Mouse (Mus musculus): ENCODE data around the gene Ncs1. TPM values are rescaled to one million over a fixed set of nuclear protein-coding genes. Genes with fewer than 3 reads are reported as not detected.

The Ncs1 gene
- total and polyA plus RNA-seq, 3 experiments, result 5.9 to 14.1 (median 11.8) TPM

DNA sequence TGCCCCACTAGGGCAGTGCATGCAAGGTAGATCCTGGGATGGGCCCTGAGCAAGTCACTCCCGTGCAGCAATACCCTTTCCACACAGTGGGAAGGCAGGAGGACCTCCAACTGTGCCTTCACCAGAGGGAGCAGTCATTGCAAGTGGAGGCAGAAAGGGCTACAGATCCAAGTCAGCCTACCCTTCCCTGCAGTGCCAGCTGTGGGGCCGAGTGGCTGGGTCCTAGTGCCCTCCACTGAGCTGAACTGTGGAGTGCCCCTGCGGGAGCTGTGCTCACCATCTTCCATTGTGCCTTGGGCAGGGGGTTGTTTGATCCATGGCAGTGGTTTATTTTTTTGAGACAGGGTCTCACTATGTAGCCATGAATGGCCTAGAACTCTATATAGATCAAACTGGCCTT lies 34.4 kb upstream of the Ncs1 start:
- no peak overlapping the region for H3K27ac ChIP-seq
- intact Hi-C loops (cut with DNase I), result no loop called here
- H3K9ac ChIP-seq (ENCODE audit: low read depth, low read length), result no peak overlapping the region
- no peak overlapping the region for H3K4me3 ChIP-seq
- no peak for DNase-seq
- H3K79me2 ChIP-seq (replicated peaks; ENCODE audit: control insufficient read depth, insufficient read depth, low read length), result no peaks in the 10 kb centered on the region
- H3K4me1 ChIP-seq (ENCODE audit: control insufficient read depth, insufficient read depth, low read length), result no peaks in the 10 kb centered on the region
- no peaks in the 10 kb centered on the region for H3K36me3 ChIP-seq (ENCODE audit: control insufficient read depth, insufficient read depth, low read length)
- H3K27me3 ChIP-seq (ENCODE audit: control insufficient read depth, insufficient read depth, low read length), result no peaks in the 10 kb centered on the region
- 65% methylated on average over 3 of the region's 3 CpGs for WGBS
- no peak for TF ChIP-seq CTCF (IDR thresholded peaks at IDR 0.05)
- TF ChIP-seq POLR2A (IDR thresholded peaks at IDR 0.05; ENCODE audit: insufficient read depth, low read depth, low read length), result no peak
- TF ChIP-seq EP300 (IDR thresholded peaks at IDR 0.05; ENCODE audit: insufficient read depth, low read depth, low read length), result no peak

DNA sequence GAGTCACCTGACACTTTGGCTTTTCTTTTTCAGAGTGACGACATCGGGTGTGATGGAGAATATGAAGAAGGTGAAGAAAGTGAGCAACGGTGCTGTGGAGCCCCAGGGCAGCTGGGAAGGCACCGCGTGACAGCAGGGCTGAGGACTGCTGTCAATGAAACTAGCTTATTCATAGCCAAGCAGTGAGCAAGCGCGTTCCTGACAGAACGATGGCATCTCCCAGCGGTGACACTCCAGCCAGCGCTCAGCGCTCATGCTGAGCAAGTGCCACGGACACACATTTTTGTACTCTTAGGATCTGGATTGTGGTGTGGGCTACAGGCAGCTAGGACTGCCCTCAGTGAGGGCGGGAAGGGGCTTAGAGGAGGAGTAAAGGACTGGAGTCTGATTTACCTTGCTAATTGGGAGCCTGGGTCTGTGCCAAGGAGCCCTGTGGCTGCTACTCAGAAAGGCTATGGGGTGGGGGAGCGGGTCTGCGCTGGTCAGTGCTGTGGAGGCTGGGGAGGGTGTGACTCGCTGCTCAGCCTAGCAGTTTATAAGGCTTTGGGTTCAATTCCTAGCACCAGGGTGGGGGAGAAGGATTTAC lies 31.3 kb upstream of the Ncs1 start:
- H3K4me3 ChIP-seq, result no peak overlapping the region
- no peak overlapping the region for H3K27ac ChIP-seq
- TF ChIP-seq EP300 (IDR thresholded peaks at IDR 0.05; ENCODE audit: insufficient read depth, low read depth, low read length), result no peak
- 0 out of 2 replicates have a peak, but pooled peaks have one; percentile 11 for TF ChIP-seq CTCF (IDR thresholded peaks at IDR 0.05)
- TF ChIP-seq POLR2A (IDR thresholded peaks at IDR 0.05; ENCODE audit: insufficient read depth, low read depth, low read length), result no peak
- no peak for DNase-seq
- H3K36me3 ChIP-seq (ENCODE audit: control insufficient read depth, insufficient read depth, low read length), result no peaks in the 10 kb centered on the region
- WGBS, result 71% methylated on average over 16 of the region's 16 CpGs
- H3K9ac ChIP-seq (ENCODE audit: low read depth, low read length), result no peak overlapping the region
- H3K27me3 ChIP-seq (ENCODE audit: control insufficient read depth, insufficient read depth, low read length), result no peaks in the 10 kb centered on the region
- no peaks in the 10 kb centered on the region for H3K79me2 ChIP-seq (replicated peaks; ENCODE audit: control insufficient read depth, insufficient read depth, low read length)
- H3K4me1 ChIP-seq (ENCODE audit: control insufficient read depth, insufficient read depth, low read length), result no peaks in the 10 kb centered on the region
- intact Hi-C loops (cut with DNase I), result no loop called here

- H3K4me3 ChIP-seq, result no peak overlapping the region
- 82% methylated on average over 3 of the region's 3 CpGs for WGBS
- no peak for DNase-seq
- H3K36me3 ChIP-seq (ENCODE audit: control insufficient read depth, insufficient read depth, low read length), result no peaks in the 10 kb centered on the region
- H3K9ac ChIP-seq (ENCODE audit: low read depth, low read length), result no peak overlapping the region
- TF ChIP-seq CTCF (IDR thresholded peaks at IDR 0.05), result no peak
- no peak for TF ChIP-seq POLR2A (IDR thresholded peaks at IDR 0.05; ENCODE audit: insufficient read depth, low read depth, low read length)
- no peak for TF ChIP-seq EP300 (IDR thresholded peaks at IDR 0.05; ENCODE audit: insufficient read depth, low read depth, low read length)
- no peaks in the 10 kb centered on the region for H3K27me3 ChIP-seq (ENCODE audit: control insufficient read depth, insufficient read depth, low read length)
- H3K27ac ChIP-seq, result no peak overlapping the region
- intact Hi-C loops (cut with DNase I), result no loop called here
- H3K79me2 ChIP-seq (replicated peaks; ENCODE audit: control insufficient read depth, insufficient read depth, low read length), result no peaks in the 10 kb centered on the region
- H3K4me1 ChIP-seq (ENCODE audit: control insufficient read depth, insufficient read depth, low read length), result no peaks in the 10 kb centered on the region
Observed at GRCm38 (mm10) chr2:31218611-31219010, 27.0 kb upstream of the Ncs1 start.

DNA sequence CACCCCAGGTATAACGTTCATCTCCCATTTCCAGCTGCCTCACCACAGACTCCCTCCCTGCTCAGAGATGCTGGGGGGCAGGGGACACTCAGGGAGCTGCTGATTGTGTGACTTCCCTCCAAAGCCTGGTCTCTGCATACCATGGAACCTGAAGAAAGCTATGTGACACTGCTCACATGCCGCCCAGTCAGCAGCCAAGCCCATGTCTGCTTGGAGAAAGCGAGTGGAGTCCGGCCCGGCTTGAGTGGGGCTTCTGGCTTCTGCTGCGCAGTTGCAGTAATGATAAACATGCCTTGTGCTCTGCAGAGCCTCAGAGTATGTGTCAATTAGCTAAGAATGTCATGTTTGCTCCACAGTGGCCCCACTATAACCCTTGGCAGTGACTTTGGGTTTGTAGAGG lies 26.2 kb upstream of the Ncs1 start:
- TF ChIP-seq CTCF (IDR thresholded peaks at IDR 0.05) (no peak), EP300 (IDR thresholded peaks at IDR 0.05; ENCODE audit: insufficient read depth, low read depth, low read length) (no peak), POLR2A (IDR thresholded peaks at IDR 0.05; ENCODE audit: insufficient read depth, low read depth, low read length) (no peak)
- no peaks in the 10 kb centered on the region for H3K79me2 ChIP-seq (replicated peaks; ENCODE audit: control insufficient read depth, insufficient read depth, low read length)
- no peak overlapping the region for H3K9ac ChIP-seq (ENCODE audit: low read depth, low read length)
- intact Hi-C loops (cut with DNase I), result no loop called here
- WGBS, result 59% methylated on average over 6 of the region's 6 CpGs
- H3K4me3 ChIP-seq, result no peak overlapping the region
- H3K27me3 ChIP-seq (ENCODE audit: control insufficient read depth, insufficient read depth, low read length), result no peaks in the 10 kb centered on the region
- no peak for DNase-seq
- H3K27ac ChIP-seq, result no peak overlapping the region
- no peaks in the 10 kb centered on the region for H3K36me3 ChIP-seq (ENCODE audit: control insufficient read depth, insufficient read depth, low read length)
- H3K4me1 ChIP-seq (ENCODE audit: control insufficient read depth, insufficient read depth, low read length), result no peaks in the 10 kb centered on the region

GRCm38 (mm10) chr2:31220844-31221243 lies 24.8 kb upstream of the Ncs1 start:
- intact Hi-C loops (cut with DNase I), result no loop called here
- no peak for TF ChIP-seq CTCF (IDR thresholded peaks at IDR 0.05)
- no peak for TF ChIP-seq POLR2A (IDR thresholded peaks at IDR 0.05; ENCODE audit: insufficient read depth, low read depth, low read length)
- no peak for TF ChIP-seq EP300 (IDR thresholded peaks at IDR 0.05; ENCODE audit: insufficient read depth, low read depth, low read length)

GRCm38 (mm10) chr2:31221582-31221981 lies 24.0 kb upstream of the Ncs1 start:
- H3K4me3 ChIP-seq, result no peak overlapping the region
- H3K27me3 ChIP-seq (ENCODE audit: control insufficient read depth, insufficient read depth, low read length), result no peaks in the 10 kb centered on the region
- H3K79me2 ChIP-seq (replicated peaks; ENCODE audit: control insufficient read depth, insufficient read depth, low read length), result no peaks in the 10 kb centered on the region
- 64% methylated on average over 5 of the region's 5 CpGs for WGBS
- TF ChIP-seq EP300 (IDR thresholded peaks at IDR 0.05; ENCODE audit: insufficient read depth, low read depth, low read length), result no peak
- no peak for TF ChIP-seq POLR2A (IDR thresholded peaks at IDR 0.05; ENCODE audit: insufficient read depth, low read depth, low read length)
- TF ChIP-seq CTCF (IDR thresholded peaks at IDR 0.05), result no peak
- DNase-seq, result no peak
- no peak overlapping the region for H3K9ac ChIP-seq (ENCODE audit: low read depth, low read length)
- H3K27ac ChIP-seq, result no peak overlapping the region
- intact Hi-C loops (cut with DNase I), result no loop called here
- H3K36me3 ChIP-seq (ENCODE audit: control insufficient read depth, insufficient read depth, low read length), result no peaks in the 10 kb centered on the region
- H3K4me1 ChIP-seq (ENCODE audit: control insufficient read depth, insufficient read depth, low read length), result no peaks in the 10 kb centered on the region

More at GRCm38 (mm10) chr2:31220844-31221243, 24.8 kb upstream of the Ncs1 start:
- Histone ChIP-seq H3K4me3 (no peak overlapping the region), H3K4me1 (ENCODE audit: control insufficient read depth, insufficient read depth, low read length) (no peaks in the 10 kb centered on the region), H3K36me3 (ENCODE audit: control insufficient read depth, insufficient read depth, low read length) (no peaks in the 10 kb centered on the region), H3K9ac (ENCODE audit: low read depth, low read length) (no peak overlapping the region), H3K27ac (no peak overlapping the region), H3K79me2 (replicated peaks; ENCODE audit: control insufficient read depth, insufficient read depth, low read length) (no peaks in the 10 kb centered on the region), H3K27me3 (ENCODE audit: control insufficient read depth, insufficient read depth, low read length) (no peaks in the 10 kb centered on the region)
- no peak for DNase-seq
- WGBS, result 53% methylated on average over 7 of the region's 7 CpGs

Data from heart, adult 2 months (tissue).